Mouse (Mus musculus): ENCODE results near the gene Ccdc88c. TPM values are rescaled to one million over a fixed set of nuclear protein-coding genes. Genes with fewer than 3 reads are reported as not detected.

Ccdc88c gene
- polyA plus RNA-seq, 1 experiment from 2014 or later = 9.0 TPM

DNA sequence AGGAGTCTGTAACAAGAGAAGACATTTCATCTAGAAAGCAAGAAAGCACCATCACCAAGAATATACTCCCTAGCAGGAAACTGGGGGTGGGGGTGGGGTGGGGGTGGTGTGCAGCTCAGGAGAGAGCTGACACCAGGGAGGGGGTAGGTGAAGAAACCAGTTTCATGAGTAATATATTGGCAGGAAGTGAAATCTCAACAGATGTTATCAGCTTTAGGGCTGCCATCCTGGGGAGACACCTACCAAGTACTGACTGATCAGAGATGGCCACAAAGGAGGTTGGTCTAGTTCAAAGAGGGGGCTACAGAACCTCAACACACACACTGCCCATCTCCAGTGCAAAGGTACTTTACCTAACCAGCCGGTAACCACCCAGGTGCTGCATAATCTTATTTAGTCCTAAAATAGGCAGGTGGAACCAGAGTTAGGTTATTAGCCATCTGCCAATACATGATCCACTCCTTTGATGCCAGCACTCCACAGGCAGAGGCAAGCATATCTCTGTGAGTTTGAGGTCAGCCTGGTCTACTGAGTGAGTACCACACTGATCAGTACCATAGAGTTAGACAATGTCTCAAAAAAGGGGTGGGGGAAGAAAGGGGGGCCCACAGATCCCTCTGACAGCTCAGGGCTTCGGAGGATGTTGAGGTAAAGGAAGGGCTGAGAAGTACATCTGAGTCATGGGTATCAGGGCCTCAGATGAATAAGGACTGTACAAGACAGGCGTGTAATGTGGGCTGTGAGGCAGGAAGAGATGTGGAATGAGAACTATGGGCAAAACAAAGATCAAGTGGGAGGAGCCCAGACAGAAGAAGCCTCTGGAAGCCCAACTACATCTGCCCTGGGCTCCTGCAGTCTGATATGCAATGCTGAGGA lies 34.5 kb downstream of the Ccdc88c start:
- ATAC-seq = no peak
- no peaks in the 10 kb centered on the region for H3K36me3 ChIP-seq (ENCODE audit: control insufficient read depth, insufficient read depth, low read length)
- H3K4me3 ChIP-seq (ENCODE audit: low read length) = no peak overlapping the region
- no peak overlapping the region for H3K4me2 ChIP-seq (ENCODE audit: low read length)
- H3K4me1 ChIP-seq (ENCODE audit: control insufficient read depth, insufficient read depth, low read depth, low read length) = peaks cover 34% of the 10 kb centered on the region
- H3K27ac ChIP-seq (ENCODE audit: low read depth, low read length) = no peak overlapping the region
- WGBS = 78% methylated on average over 3 of the region's 3 CpGs
- no peak overlapping the region for H3K9ac ChIP-seq (ENCODE audit: low read depth, low read length)
- H3K27me3 ChIP-seq (replicated peaks; ENCODE audit: control insufficient read depth, insufficient read depth, low read length) = no peaks in the 10 kb centered on the region
- H3K9me3 ChIP-seq (ENCODE audit: control insufficient read depth, low read length) = no peaks in the 10 kb centered on the region

DNA sequence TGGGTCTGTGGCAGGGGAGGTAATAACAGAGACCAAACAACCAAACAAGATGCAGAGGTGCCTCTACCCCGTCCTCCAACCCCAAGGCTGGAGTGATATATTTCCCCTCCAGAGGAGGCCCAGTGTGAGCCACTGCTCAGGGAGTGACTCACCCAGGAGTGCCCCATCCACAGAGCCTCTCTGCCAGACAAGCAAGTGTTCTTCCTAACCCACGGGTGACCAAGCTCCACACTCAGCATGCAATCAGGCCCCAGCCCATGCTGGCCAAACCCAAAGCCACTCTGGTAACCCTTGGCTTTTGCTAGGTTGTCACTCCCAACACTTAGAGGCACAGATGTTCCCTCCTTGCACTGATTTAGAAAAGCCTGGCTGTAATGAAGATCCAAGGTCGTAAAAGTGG lies 35.7 kb downstream of the Ccdc88c start:
- Histone ChIP-seq H3K27me3 (replicated peaks; ENCODE audit: control insufficient read depth, insufficient read depth, low read length) (no peaks in the 10 kb centered on the region), H3K9ac (ENCODE audit: low read depth, low read length) (no peak overlapping the region), H3K36me3 (ENCODE audit: control insufficient read depth, insufficient read depth, low read length) (no peaks in the 10 kb centered on the region), H3K9me3 (ENCODE audit: control insufficient read depth, low read length) (no peaks in the 10 kb centered on the region), H3K4me3 (ENCODE audit: low read length) (no peak overlapping the region), H3K27ac (ENCODE audit: low read depth, low read length) (no peak overlapping the region), H3K4me1 (ENCODE audit: control insufficient read depth, insufficient read depth, low read depth, low read length) (peaks cover 39% of the 10 kb centered on the region), H3K4me2 (ENCODE audit: low read length) (no peak overlapping the region)
- ATAC-seq = no peak
- 79% methylated on average over 3 of the region's 3 CpGs for WGBS

DNA sequence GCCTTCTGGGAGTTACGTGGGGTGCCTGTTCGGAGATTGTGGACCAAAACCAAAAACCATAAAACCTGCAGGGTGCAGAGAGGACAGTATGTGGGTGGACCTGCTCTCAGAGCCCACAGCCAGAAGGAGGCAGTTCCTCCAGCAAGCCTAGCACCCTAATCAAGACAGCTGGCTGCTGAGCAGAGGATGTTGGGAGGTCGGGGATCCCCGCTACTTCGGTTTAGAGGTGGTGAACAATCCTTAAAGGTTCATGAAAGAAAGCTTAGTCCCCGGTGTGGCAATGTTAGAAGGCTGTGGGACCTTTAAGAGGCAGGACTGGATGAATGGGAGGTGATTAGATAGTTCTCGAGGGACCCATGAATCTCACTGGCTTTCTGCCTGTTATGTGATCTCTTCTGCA lies 36.4 kb downstream of the Ccdc88c start:
- H3K9ac ChIP-seq (ENCODE audit: low read depth, low read length) = no peak overlapping the region
- no peak overlapping the region for H3K27ac ChIP-seq (ENCODE audit: low read depth, low read length)
- H3K36me3 ChIP-seq (ENCODE audit: control insufficient read depth, insufficient read depth, low read length) = no peaks in the 10 kb centered on the region
- H3K4me2 ChIP-seq (ENCODE audit: low read length) = no peak overlapping the region
- no peak overlapping the region for H3K4me3 ChIP-seq (ENCODE audit: low read length)
- WGBS = 82% methylated on average over 7 of the region's 7 CpGs
- no peak for ATAC-seq
- no peaks in the 10 kb centered on the region for H3K27me3 ChIP-seq (replicated peaks; ENCODE audit: control insufficient read depth, insufficient read depth, low read length)
- no peaks in the 10 kb centered on the region for H3K9me3 ChIP-seq (ENCODE audit: control insufficient read depth, low read length)
- H3K4me1 ChIP-seq (ENCODE audit: control insufficient read depth, insufficient read depth, low read depth, low read length) = peaks cover 38% of the 10 kb centered on the region

DNA sequence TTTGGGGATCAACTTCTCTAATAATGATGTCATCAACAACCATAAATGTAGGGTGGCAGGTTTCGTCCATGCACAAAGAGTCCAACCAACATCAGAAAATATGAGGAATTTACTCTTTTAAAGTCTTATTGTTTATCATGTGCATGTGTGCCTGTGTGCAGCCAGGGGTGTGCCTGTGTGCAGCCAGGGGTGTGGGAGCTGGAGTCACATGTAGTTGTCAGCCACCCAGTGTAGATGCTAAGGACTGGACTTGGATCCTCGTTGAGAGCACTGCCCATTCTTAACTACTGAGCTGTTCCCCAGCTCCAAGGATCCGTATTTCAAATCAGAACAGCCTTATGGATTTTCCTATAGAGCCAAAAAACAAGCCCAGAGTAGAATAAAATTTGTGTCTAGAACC lies 37.7 kb downstream of the Ccdc88c start:
- Histone ChIP-seq H3K27ac (ENCODE audit: low read depth, low read length) (peak overlapping the region; percentile 32; the same call in 1 of the 2 replicates), H3K4me2 (ENCODE audit: low read length) (no peak overlapping the region), H3K4me3 (ENCODE audit: low read length) (no peak overlapping the region), H3K36me3 (ENCODE audit: control insufficient read depth, insufficient read depth, low read length) (no peaks in the 10 kb centered on the region), H3K4me1 (ENCODE audit: control insufficient read depth, insufficient read depth, low read depth, low read length) (peaks cover 35% of the 10 kb centered on the region), H3K9ac (ENCODE audit: low read depth, low read length) (no peak overlapping the region), H3K9me3 (ENCODE audit: control insufficient read depth, low read length) (no peaks in the 10 kb centered on the region), H3K27me3 (replicated peaks; ENCODE audit: control insufficient read depth, insufficient read depth, low read length) (no peaks in the 10 kb centered on the region)
- WGBS = 69% methylated on average over 3 of the region's 3 CpGs
- no peak for ATAC-seq

DNA sequence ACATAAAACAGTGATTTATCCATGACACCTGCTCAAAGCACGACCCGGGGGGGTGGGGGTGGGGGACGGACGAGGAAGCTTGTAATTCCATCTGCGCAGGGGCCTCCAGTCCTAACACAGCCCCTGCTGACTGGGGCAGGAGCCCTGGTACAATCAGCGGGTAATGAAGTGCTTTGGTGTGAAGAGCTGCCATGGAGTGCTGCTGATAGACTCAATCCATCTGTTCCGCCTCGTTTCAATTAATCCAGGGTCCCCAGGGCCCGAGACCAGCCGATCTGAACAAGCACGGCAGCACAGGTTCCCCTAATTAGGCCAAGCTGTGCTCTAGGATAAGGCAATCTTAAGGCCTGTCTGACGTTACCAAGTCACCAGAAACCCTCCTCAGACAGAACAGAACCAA lies 38.6 kb downstream of the Ccdc88c start:
- ATAC-seq = peak; percentile 57
- Histone ChIP-seq H3K27me3 (replicated peaks; ENCODE audit: control insufficient read depth, insufficient read depth, low read length) (no peaks in the 10 kb centered on the region), H3K4me3 (ENCODE audit: low read length) (no peak overlapping the region), H3K4me1 (ENCODE audit: control insufficient read depth, insufficient read depth, low read depth, low read length) (peaks cover 26% of the 10 kb centered on the region), H3K4me2 (ENCODE audit: low read length) (no peak overlapping the region), H3K27ac (ENCODE audit: low read depth, low read length) (peak overlapping the region; percentile 32), H3K9ac (ENCODE audit: low read depth, low read length) (no peak overlapping the region), H3K36me3 (ENCODE audit: control insufficient read depth, insufficient read depth, low read length) (no peaks in the 10 kb centered on the region), H3K9me3 (ENCODE audit: control insufficient read depth, low read length) (no peaks in the 10 kb centered on the region)
- 14% methylated on average over 12 of the region's 12 CpGs for WGBS

DNA sequence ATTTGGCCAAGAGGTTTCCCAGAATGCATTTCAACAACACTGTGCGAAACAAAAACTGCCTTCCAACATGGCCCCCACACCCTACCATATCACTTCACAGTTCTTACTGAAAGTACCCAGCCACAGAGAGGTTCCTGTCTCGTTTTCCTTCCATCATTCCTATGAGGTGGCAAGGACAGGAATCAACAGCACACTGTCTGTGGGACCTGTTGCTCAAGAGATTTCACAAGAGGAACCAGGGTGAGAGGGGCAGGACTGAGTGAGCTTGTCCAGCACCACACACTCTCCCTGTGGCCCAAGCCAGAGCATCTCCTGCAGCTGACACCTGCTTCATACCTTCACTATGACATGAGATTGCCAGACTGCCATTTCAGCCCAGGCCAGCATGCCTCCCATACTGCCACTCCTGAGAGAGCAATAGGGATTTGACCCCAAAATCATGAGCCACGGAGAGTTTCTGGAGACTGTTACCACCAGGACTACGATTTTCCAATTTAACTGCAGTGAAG lies 39.0 kb downstream of the Ccdc88c start:
- no peak overlapping the region for H3K4me2 ChIP-seq (ENCODE audit: low read length)
- WGBS = 50% methylated on average over 4 of the region's 4 CpGs
- H3K4me1 ChIP-seq (ENCODE audit: control insufficient read depth, insufficient read depth, low read depth, low read length) = peaks cover 24% of the 10 kb centered on the region
- peak overlapping the region; percentile 23; the same call in 1 of the 2 replicates for H3K27ac ChIP-seq (ENCODE audit: low read depth, low read length)
- no peaks in the 10 kb centered on the region for H3K27me3 ChIP-seq (replicated peaks; ENCODE audit: control insufficient read depth, insufficient read depth, low read length)
- H3K4me3 ChIP-seq (ENCODE audit: low read length) = no peak overlapping the region
- H3K9me3 ChIP-seq (ENCODE audit: control insufficient read depth, low read length) = no peaks in the 10 kb centered on the region
- no peak for ATAC-seq
- H3K36me3 ChIP-seq (ENCODE audit: control insufficient read depth, insufficient read depth, low read length) = no peaks in the 10 kb centered on the region
- no peak overlapping the region for H3K9ac ChIP-seq (ENCODE audit: low read depth, low read length)

DNA sequence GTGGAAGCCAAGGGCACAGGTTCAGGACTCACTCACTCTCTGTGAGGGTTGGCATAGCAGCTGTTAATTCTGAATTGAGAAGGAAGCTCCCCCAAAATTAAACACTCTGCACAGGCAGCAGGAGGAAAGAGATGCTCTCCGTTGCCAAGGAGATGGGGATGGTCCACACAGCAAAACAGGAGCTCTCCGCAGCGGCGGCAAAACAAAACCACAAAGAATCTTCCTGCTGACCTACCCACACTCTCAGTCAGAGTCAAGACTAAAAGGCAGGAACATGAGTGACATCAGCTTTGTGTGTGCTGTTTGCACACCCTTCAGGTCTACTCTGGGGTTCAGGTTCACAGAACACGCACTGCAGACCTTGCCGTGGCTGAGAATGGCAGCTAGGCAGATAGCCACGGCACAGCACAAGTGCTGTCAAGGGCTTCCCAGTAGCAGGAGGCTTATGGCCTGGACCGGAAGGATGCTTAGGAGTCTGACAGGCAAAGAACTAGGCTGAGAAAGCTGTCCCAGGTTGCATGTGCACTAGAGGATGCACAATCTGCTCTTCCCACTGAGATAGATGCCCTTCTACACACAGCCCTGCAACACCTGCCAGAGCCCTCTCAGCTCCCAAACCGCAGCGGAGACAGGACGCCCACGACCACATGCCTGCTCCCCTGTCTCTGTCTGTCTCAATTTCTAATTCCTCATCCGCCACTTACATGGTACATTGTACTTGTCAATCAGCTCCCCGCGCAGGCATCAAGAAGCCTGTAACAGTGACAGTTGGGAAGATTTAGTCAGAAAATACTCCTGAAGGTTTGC lies 40.3 kb downstream of the Ccdc88c start:
- Histone ChIP-seq H3K4me2 (ENCODE audit: low read length) (peak overlapping the region; percentile 33), H3K36me3 (ENCODE audit: control insufficient read depth, insufficient read depth, low read length) (no peaks in the 10 kb centered on the region), H3K4me1 (ENCODE audit: control insufficient read depth, insufficient read depth, low read depth, low read length) (peaks cover 35% of the 10 kb centered on the region), H3K27ac (ENCODE audit: low read depth, low read length) (peak overlapping the region; percentile 60), H3K27me3 (replicated peaks; ENCODE audit: control insufficient read depth, insufficient read depth, low read length) (no peaks in the 10 kb centered on the region), H3K4me3 (ENCODE audit: low read length) (no peak overlapping the region), H3K9ac (ENCODE audit: low read depth, low read length) (peak overlapping the region; percentile 43), H3K9me3 (ENCODE audit: control insufficient read depth, low read length) (no peaks in the 10 kb centered on the region)
- WGBS = 34% methylated on average over 15 of the region's 15 CpGs
- ATAC-seq = peak; percentile 22; the same call in 1 of the 2 replicates

DNA sequence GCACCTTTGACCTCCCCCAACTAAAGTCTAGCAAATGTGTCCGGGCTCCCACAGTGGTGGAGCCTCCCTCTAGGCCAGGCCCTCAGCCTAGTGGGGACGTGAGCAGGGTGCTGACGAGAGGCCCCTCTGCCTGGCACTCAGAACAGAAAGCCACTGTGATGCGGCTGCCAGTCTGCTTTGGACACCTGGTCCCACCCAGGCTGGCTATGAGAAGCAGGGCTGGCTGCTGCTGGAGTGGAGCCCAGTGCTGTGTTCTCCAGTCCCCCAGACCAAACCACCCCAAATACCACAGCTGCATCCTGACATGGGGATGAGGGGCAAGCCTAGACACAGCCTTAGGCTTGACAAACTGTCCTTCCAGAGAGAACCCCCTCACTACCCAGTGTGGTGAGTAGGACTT lies 42.4 kb downstream of the Ccdc88c start:
- Histone ChIP-seq H3K27ac (ENCODE audit: low read depth, low read length) (no peak overlapping the region), H3K4me1 (ENCODE audit: control insufficient read depth, insufficient read depth, low read depth, low read length) (peaks cover 39% of the 10 kb centered on the region), H3K9me3 (ENCODE audit: control insufficient read depth, low read length) (no peaks in the 10 kb centered on the region), H3K4me2 (ENCODE audit: low read length) (no peak overlapping the region), H3K9ac (ENCODE audit: low read depth, low read length) (no peak overlapping the region), H3K36me3 (ENCODE audit: control insufficient read depth, insufficient read depth, low read length) (no peaks in the 10 kb centered on the region), H3K27me3 (replicated peaks; ENCODE audit: control insufficient read depth, insufficient read depth, low read length) (no peaks in the 10 kb centered on the region), H3K4me3 (ENCODE audit: low read length) (no peak overlapping the region)
- peak; percentile 76 for ATAC-seq
- WGBS = 69% methylated on average over 4 of the region's 4 CpGs

DNA sequence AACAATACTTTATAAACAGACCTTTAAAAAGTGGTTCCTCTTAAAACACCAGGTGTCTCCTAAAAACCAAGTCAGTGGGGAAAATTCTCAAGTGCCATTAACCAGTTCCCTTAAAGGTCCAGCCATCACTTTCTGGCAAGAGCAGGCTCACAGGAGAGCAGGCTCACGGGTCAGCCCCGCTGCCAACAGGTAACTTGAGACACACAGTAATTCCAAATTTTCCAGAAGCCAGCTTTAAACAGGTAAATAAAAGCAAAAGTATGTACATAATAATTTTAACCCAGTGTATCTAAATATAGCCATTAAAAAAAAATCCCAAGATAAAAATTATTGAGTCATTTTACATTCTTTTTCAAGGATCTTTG lies 43.1 kb downstream of the Ccdc88c start:
- no peaks in the 10 kb centered on the region for H3K27me3 ChIP-seq (replicated peaks; ENCODE audit: control insufficient read depth, insufficient read depth, low read length)
- H3K27ac ChIP-seq (ENCODE audit: low read depth, low read length) = no peak overlapping the region
- H3K36me3 ChIP-seq (ENCODE audit: control insufficient read depth, insufficient read depth, low read length) = no peaks in the 10 kb centered on the region
- ATAC-seq = no peak
- WGBS = 96% methylated on average over 2 of the region's 2 CpGs
- no peak overlapping the region for H3K4me3 ChIP-seq (ENCODE audit: low read length)
- H3K4me2 ChIP-seq (ENCODE audit: low read length) = no peak overlapping the region
- H3K4me1 ChIP-seq (ENCODE audit: control insufficient read depth, insufficient read depth, low read depth, low read length) = peaks cover 43% of the 10 kb centered on the region
- no peaks in the 10 kb centered on the region for H3K9me3 ChIP-seq (ENCODE audit: control insufficient read depth, low read length)
- no peak overlapping the region for H3K9ac ChIP-seq (ENCODE audit: low read depth, low read length)
